Mouse (Mus musculus) macrophage (primary cell): ENCODE data around the gene Orai2. TPM values are rescaled to one million over a fixed set of nuclear protein-coding genes. Genes with fewer than 3 reads are reported as not detected.
"Not testable (repeated sequence)": the region's sequence is repeated elsewhere in the genome, so short reads cannot be mapped to it uniquely, and the experiment has no call there.

Experiments used
- H3K27ac ChIP-seq: fragments of 350-480 bp; formaldehyde crosslinking; 2 replicates; pipeline ENCODE4 v1.9.0; 2021
- H3K36me3 ChIP-seq: fragments of 350-480 bp; formaldehyde crosslinking; 2 replicates; pipeline ENCODE4 v1.9.0; 2021; ENCODE audit errors: inconsistent target
- H3K4me3 ChIP-seq: fragments of 350-480 bp; formaldehyde crosslinking; 2 replicates; pipeline ENCODE4 v1.9.0; 2021; ENCODE audit errors: inconsistent target
- H3K79me2 ChIP-seq: fragments of 350-480 bp; formaldehyde crosslinking; 2 replicates; pipeline ENCODE4 v1.9.0; 2021; ENCODE audit errors: inconsistent target
- WGBS: methylation state at CpG from one replicate; pipeline ENCODE4 v1.1.7; 2026; ENCODE audit warnings: inconsistent platforms; ENCODE audit not compliant: missing documents; 5-methylcytosine and 5-hydroxymethylcytosine counted together
- polyA plus RNA-seq: library from polyadenylated mRNA; stranded (reverse); fragments of 250-400 nt; gene quantifications from 3 replicates; pipeline ENCODE4 v1.2.4, GENCODE M21; 2018; ENCODE audit warnings: inconsistent platforms

Orai2 gene
- polyA plus RNA-seq, 1 experiment from 2014 or later: 7.1 TPM

GRCm38 (mm10) chr5:136165246-136165645 is 5.3 kb downstream of the Orai2 start:
- H3K4me3 ChIP-seq: no peak overlapping the region
- WGBS: 96% methylated on average over 8 of the region's 8 CpGs
- H3K27ac ChIP-seq: no peak overlapping the region
- peaks cover 48% of the 10 kb centered on the region; the same call in 1 of the 2 replicates for H3K79me2 ChIP-seq
- peaks cover 57% of the 10 kb centered on the region for H3K36me3 ChIP-seq

GRCm38 (mm10) chr5:136163807-136164474 is 6.6 kb downstream of the Orai2 start:
- WGBS: 97% methylated on average over 11 of the region's 11 CpGs
- Histone ChIP-seq H3K36me3 (peaks cover 60% of the 10 kb centered on the region), H3K79me2 (peaks cover 38% of the 10 kb centered on the region; the same call in 1 of the 2 replicates), H3K27ac (no peak overlapping the region), H3K4me3 (no peak overlapping the region)

GRCm38 (mm10) chr5:136160084-136160483 is 10.4 kb downstream of the Orai2 start:
- 93% methylated on average over 10 of the region's 12 CpGs for WGBS
- H3K4me3 ChIP-seq, H3K79me2 ChIP-seq, H3K27ac ChIP-seq: not testable (repeated sequence)
- peaks cover 28% of the 10 kb centered on the region for H3K36me3 ChIP-seq

- no peak overlapping the region for H3K27ac ChIP-seq
- H3K4me3 ChIP-seq: no peak overlapping the region
- WGBS: 86% methylated on average over 3 of the region's 5 CpGs
- H3K36me3 ChIP-seq: peaks cover 4% of the 10 kb centered on the region; the same call in 1 of the 2 replicates
- no peaks in the 10 kb centered on the region for H3K79me2 ChIP-seq
Observed at GRCm38 (mm10) chr5:136155399-136155798, 15.1 kb downstream of the Orai2 start.

- H3K4me3 ChIP-seq: no peak overlapping the region
Observed at GRCm38 (mm10) chr5:136152365-136152764, 18.1 kb downstream of the Orai2 start.

GRCm38 (mm10) chr5:136149134-136149576 is 21.4 kb downstream of the Orai2 start:
- not testable (repeated sequence) for H3K27ac ChIP-seq, H3K36me3 ChIP-seq, H3K4me3 ChIP-seq, H3K79me2 ChIP-seq
- WGBS: 9% methylated on average over 2 of the region's 5 CpGs

More at GRCm38 (mm10) chr5:136152365-136152764, 18.1 kb downstream of the Orai2 start:
- WGBS: 96% methylated on average over 8 of the region's 8 CpGs
- Histone ChIP-seq H3K36me3 (no peaks in the 10 kb centered on the region), H3K27ac (no peak overlapping the region), H3K79me2 (no peaks in the 10 kb centered on the region)

- no peaks in the 10 kb centered on the region for H3K36me3 ChIP-seq
- 82% methylated on average over 8 of the region's 8 CpGs for WGBS
- H3K4me3 ChIP-seq: no peak overlapping the region
- no peaks in the 10 kb centered on the region for H3K79me2 ChIP-seq
- H3K27ac ChIP-seq: no peak overlapping the region
Observed at GRCm38 (mm10) chr5:136147704-136148103, 22.8 kb downstream of the Orai2 start.

- no peak overlapping the region for H3K27ac ChIP-seq
- WGBS: 100% methylated on average over 1 of the region's 1 CpGs
- no peak overlapping the region for H3K4me3 ChIP-seq
Observed at GRCm38 (mm10) chr5:136146936-136147335, 23.6 kb downstream of the Orai2 start.

GRCm38 (mm10) chr5:136144606-136145430 is 25.7 kb downstream of the Orai2 start:
- Histone ChIP-seq H3K4me3 (no peak overlapping the region), H3K79me2 (no peaks in the 10 kb centered on the region), H3K36me3 (peaks cover 16% of the 10 kb centered on the region; the same call in 1 of the 2 replicates), H3K27ac (no peak overlapping the region)
- WGBS: 86% methylated on average over 12 of the region's 12 CpGs

More at GRCm38 (mm10) chr5:136146936-136147335, 23.6 kb downstream of the Orai2 start:
- Histone ChIP-seq H3K36me3 (peaks cover 3% of the 10 kb centered on the region; the same call in 1 of the 2 replicates), H3K79me2 (no peaks in the 10 kb centered on the region)

GRCm38 (mm10) chr5:136143161-136143755 is 27.3 kb downstream of the Orai2 start:
- H3K4me3 ChIP-seq: no peak overlapping the region
- WGBS: 91% methylated on average over 6 of the region's 6 CpGs
- H3K36me3 ChIP-seq: peaks cover 16% of the 10 kb centered on the region; the same call in 1 of the 2 replicates
- H3K79me2 ChIP-seq: peaks cover 9% of the 10 kb centered on the region
- H3K27ac ChIP-seq: no peak overlapping the region

GRCm38 (mm10) chr5:136142746-136143145 is 27.8 kb downstream of the Orai2 start:
- Histone ChIP-seq H3K4me3 (no peak overlapping the region), H3K27ac (no peak overlapping the region), H3K79me2 (peaks cover 14% of the 10 kb centered on the region), H3K36me3 (peaks cover 16% of the 10 kb centered on the region; the same call in 1 of the 2 replicates)
- 99% methylated on average over 5 of the region's 5 CpGs for WGBS

- no peak overlapping the region for H3K4me3 ChIP-seq
Observed at GRCm38 (mm10) chr5:136140057-136140482, 30.4 kb downstream of the Orai2 start.

GRCm38 (mm10) chr5:136139393-136139792 is 31.1 kb downstream of the Orai2 start:
- Histone ChIP-seq H3K79me2 (peaks cover 39% of the 10 kb centered on the region), H3K36me3 (peaks cover 16% of the 10 kb centered on the region; the same call in 1 of the 2 replicates), H3K27ac (peak overlapping the region; percentile 24), H3K4me3 (no peak overlapping the region)
- WGBS: 42% methylated on average over 13 of the region's 13 CpGs

More at GRCm38 (mm10) chr5:136140057-136140482, 30.4 kb downstream of the Orai2 start:
- Histone ChIP-seq H3K27ac (peak overlapping the region; percentile 24; the same call in 1 of the 2 replicates), H3K79me2 (peaks cover 32% of the 10 kb centered on the region), H3K36me3 (peaks cover 16% of the 10 kb centered on the region; the same call in 1 of the 2 replicates)
- WGBS: 44% methylated on average over 10 of the region's 10 CpGs

- 85% methylated on average over 13 of the region's 13 CpGs for WGBS
- H3K27ac ChIP-seq: no peak overlapping the region
- peaks cover 40% of the 10 kb centered on the region for H3K79me2 ChIP-seq
- H3K4me3 ChIP-seq: no peak overlapping the region
- H3K36me3 ChIP-seq: peaks cover 17% of the 10 kb centered on the region; the same call in 1 of the 2 replicates
Observed at GRCm38 (mm10) chr5:136137658-136138274, 32.7 kb downstream of the Orai2 start.
